Mouse (Mus musculus) gonadal fat pad, adult 2 months (tissue): ENCODE results near the gene Il15. TPM values are rescaled to one million over a fixed set of nuclear protein-coding genes. Genes with fewer than 3 reads are reported as not detected.

Experiments used
- DNase-seq: peaks from one replicate; pipeline ENCODE4 v3.0.0-alpha.2; 2012; ENCODE audit warnings: low read depth
- polyA plus RNA-seq: library from polyadenylated mRNA; depleted of rRNA; stranded (reverse); fragments of >200 nt; gene quantifications from 2 replicates; pipeline ENCODE4 v1.2.3, GENCODE M21; 2012; rRNA removed

The Il15 gene
- polyA plus RNA-seq: 5.9 and 8.4 TPM in 2 replicates

DNA sequence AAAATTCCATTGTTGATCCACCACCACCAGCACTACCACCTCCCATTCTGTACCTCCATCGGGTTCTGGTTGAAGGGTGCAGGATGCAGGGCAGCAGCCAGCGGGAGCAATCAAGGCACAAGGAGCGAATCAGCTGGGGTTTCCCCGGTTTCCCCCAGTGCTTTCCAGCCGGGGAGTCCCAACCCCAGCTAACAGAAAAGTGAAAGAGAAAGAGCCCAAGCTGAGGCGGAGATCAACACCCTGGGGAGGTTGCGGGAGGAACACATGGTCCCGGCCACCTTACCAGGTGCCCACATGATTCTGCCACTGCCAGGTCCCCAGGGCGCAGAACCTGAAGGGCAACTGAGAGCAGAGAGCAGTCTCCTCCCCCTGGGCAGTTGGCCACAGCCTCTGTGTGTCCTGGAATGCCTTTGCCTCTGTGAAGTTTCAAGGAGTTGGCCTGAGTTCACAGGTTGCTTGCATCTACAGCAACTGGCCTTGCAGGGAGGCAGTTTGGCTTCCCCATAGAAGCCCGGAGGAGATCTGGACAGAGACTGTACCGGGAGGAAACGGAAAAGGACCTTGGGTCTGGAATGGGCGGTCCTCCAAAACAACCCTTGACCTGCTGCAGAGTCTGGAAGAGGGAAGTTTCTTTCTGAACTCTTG, at the start of gene Il15:
Gene Il15, minus strand, starts transcription at position 537 of the 645 bp plus-strand sequence.
- DNase-seq: no peak

DNA sequence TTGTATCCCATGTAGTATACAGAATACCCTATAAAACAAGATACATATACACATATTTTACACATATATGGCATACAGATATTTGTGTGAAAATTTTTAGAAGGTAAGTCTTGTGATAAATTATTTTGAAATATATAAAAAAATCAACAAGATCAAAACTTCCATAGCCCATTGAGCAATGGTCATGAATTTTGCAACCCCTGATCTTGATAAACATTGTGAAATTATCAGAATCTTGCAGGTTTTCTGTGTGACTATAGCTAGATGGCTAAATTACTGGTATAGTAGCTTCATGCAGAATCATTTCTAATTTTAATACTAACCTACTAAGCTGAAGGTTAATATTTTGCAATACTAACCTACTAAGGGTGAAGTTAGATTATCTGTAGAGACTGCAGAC, 41.9 kb upstream of the Il15 start:
- no peak for DNase-seq

DNA sequence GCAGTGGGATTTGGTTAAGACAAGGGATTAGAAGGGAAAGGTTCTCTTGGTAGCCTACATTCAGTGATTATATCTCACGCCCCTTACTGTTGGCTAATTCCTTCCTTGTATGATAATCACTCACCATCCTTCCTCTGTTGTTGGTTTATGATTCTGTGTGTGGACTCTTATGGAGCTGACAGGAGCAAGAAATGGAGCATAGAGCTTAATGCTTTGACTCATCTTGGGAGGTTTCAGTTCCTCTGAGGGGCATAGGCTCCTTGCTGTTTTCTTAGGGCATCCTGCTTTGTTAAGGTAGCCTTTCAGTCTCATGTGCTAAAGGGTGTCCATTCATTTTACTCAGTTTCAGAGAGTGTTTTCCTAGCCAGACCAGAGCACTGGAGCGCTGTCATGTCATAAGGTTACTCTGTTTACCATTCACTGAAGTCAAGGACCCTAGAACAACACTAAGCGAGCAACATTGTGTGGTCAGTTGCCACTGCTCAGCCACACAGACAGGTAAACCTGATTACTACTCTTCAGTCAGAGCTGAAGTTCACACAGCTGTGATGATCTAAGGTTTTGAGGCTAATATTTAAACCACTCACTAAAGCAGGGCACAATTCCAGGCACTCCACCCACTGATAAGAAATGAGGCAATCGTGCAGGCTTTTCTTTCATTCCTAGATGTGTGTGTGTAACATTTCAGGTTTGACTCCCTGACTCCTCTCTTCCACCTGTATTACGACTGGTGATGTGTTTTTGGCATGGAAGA, 13.7 kb upstream of the Il15 start:
- no peak for DNase-seq

DNA sequence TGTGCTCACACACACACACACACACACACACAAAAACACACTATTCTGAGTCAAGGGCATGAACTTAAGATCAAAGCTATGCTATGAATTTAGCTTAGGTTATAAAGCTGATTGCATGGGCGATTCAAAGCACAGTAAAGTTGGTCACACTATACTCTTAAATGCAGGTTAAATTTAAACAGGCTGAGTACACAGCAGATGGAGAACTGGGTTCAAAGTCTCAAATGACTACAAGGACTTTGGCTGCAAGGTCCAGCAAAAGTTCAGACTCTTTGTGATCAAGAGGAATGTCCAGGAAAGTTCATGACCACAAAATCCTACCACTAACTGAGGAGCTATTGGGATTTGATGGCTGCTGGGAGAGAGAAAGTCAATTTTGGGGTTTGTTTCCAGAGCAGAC, 12.5 kb upstream of the Il15 start:
- DNase-seq: no peak

DNA sequence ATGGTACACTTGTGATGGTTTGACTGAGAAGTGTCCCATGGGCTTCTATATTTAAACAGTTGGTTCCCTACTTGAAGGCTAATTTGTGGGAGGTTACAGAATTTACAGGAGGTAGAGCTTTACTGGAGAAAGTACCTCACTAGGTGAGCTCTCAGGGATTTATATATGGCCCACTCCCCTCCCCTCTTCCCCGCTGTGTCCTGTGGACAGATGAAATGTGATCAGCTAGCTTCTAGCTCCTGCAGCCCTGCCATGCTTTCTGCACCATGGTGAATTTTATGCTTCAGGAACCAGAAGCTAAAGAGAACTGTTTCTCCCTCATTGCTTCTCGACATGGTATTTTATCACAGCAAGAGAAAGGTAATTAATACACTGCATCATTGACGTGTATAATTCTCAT, 7.1 kb upstream of the Il15 start:
- DNase-seq: no peak

DNA sequence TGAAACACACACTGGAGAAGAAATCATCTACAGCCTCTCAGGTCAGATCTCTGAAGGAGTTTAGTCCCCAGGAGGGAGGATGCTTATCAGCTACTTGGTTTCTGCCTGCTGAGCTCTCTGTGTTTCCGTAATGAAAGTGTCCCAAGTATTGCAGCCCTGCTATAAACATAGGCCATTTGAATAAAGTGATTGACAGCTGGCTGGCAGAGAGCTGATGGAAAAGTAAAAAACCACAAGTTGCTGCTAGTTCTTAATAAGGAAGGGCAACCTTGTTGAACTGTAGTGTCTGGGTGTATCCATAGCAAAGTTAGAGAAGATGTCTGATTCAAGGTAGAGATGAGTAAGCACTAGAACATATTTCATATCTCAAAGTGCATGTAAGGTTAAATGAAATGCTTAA, 4.0 kb upstream of the Il15 start:
- DNase-seq: no peak

DNA sequence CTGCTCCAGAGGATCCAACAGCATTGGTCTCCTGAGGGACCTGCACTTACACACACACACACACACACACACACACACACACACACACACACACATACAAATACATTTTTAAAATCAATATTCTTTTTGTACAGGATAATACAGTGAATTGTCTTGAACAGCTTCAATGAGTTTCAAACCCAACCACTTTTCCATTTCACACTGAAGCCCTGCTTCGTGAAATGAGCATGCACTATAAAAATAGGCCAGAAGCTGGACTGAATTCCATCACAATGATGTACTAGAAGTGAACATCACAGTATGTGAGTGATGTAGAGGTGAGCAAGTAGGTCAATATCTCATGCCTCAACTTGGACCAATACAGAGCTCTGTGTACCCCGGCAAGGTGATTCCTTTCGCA, 1.0 kb upstream of the Il15 start:
- no peak for DNase-seq

DNA sequence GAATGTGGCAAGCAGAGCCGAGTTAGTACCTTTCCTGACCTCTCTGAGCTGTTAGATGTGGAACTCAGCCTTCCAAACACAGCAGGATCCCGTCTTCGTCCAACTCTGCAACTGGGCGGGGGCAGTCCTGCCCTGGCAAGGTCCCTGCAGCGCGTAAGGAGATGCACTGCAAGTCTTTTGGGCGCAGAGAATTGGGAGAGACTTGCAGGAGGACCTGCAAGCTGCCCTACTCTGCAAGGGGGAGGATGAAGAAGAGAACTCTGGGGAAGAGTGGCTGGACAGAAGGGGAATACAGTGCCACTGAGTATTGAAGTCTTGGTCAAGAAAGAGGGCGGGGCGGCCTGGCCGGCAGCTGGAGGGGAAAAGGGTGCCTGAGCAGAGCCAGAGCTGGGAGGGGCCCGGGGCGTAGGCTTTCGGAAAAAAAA, 749 bp downstream of the Il15 start:
- DNase-seq: no peak

DNA sequence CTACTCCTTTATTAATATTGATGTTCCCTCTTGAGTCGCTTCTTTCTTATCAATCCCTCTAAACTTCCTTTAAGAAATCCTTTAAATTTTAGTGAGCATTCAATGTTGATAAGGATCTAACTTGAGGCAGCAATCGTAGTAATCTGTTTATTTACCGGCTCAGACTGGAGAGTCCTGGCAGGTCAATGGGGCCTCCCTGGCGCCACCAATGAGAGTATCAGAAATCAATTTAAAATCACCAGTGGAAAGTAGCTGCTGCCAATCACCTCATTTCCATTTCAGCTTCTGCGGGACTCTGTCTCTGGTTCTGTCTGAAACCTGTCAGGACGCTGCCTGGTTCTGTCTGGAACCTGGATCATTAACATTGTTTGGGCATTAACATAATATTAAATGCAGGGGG, 1.5 kb downstream of the Il15 start:
- DNase-seq: no peak

DNA sequence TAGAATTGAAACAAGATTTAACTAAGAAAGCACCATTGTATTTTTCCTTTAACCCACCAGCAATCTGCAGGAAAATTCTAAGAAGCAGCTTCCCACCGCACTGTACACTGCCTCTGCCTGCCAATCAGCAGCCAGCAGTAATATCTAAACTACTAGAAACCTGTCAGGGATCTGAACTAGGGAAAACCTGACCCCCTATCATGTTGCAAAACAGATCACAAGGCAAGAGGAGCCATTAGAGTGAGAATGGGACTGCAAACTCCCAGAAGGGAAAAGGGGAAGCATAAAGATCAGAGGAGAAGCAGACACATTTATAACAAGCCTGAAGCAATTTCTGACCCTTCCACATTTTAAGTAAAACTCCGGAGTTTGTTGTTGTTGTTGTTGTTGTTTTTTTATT, 2.0 kb downstream of the Il15 start:
- no peak for DNase-seq

DNA sequence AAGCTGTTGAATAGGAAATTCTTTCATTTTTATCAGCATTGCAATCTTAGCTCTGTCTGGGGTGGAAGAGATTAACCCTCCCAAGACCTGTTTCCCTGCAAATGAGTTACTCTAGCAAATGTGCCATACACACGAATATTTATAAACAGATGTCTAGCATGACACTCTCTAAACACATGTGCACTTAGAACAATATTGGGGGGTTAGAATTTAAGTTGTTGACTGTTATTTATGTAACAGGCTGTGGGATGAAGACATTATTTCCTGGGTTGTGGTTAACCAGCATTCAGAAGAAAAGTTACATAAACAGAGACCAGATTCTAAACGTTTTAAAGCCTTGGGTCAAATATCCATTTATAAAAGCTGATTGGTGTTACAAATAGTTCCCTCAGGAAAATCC, 2.6 kb downstream of the Il15 start:
- no peak for DNase-seq

DNA sequence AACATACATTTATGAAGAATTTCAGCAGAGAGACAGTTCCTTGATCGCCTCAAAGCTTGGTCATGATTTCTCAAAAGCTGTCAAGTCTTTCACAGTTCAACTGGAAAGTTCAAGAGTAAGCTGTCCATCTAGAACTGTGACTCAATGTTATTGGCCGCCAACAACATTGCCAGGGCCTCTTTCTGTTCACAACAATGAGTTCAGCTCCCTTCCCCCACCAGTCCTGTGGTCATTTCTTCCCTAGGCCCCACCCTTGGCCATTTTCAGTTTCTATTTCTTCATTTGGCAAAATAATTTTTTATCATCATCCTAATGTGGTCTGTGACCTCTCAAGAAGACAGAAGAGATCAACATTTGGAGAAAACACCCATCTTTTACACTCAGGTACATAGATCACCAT, 4.5 kb downstream of the Il15 start:
- DNase-seq: no peak

DNA sequence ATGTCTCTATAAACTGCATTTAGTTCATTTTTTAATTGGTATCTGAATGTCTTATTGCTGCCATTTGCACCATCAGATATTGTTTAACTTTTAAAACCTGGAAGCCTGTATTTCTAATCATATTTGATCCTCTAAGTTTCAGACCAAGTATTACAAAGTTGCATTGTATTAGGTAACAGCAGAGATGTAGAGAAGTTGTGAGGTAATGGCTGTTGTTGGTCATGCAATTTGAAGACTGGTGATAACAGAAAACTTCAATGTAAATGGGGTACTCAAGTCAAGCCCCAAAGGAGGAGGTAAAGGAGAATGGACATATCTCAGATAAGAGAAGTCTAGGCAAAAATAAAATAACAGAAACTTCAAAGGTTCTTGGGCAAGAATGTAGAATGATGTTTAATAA, 11.8 kb downstream of the Il15 start:
- DNase-seq: no peak

DNA sequence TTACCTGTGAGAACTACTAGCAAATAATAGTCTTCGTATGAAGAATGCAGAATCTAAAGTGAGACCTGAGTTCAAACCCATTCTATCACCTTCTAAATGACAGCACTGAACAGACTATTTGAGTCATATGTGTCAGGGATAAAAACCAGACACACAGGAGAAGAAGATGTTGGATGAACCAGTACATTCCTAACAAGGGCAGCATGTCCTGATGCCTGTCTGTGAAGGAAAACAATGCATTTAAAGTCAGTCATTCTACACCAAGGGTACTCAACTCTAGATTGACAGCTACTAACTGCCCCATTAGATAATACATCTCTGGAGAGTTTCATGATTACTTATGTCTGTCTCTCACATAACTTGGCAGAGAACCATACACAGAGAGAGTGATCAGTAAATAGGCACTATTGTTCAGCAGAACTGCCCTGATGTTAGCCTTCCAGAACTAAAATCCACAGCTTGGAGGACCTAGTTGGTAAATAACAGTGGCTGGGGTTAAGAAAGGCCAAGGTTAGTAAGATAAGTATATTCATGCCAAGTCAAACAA, 14.6 kb downstream of the Il15 start:
- no peak for DNase-seq

DNA sequence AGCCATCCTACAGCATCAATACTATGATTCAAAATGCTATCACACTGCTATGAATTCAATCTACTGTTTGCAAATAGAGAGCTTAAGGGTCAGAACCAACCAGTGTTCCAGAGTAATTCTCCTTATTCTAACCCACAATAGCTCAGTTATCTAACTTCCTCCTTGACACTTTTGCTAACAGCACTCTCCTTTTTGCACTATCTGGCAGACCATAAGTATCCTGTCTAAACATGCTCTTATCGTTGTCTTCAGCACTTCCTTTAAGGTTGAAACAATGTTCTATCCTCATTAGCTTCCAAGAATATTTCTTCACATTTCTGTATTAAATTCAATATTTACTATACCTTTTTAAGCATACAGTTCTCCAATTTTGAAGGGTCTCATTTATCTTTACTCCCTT, 15.4 kb downstream of the Il15 start:
- no peak for DNase-seq

DNA sequence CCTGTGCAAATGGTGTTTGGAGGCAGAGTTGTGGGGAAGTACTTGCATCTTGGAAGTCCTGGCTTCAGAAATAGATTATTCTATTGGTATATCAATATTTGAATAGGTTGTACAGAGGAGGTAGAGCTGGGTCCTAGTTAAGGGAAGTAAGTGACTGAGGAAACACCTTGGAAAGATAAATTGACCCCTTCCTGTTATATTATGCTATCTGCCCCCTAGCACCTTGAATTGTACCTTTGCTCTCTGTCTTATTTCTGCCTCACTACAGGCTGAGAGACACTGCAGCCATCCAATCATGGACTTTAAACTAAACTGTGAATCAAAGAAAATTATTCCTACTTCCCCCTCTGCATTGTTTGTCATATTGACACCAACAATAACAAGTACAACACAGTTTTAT, 17.2 kb downstream of the Il15 start:
- DNase-seq: no peak

DNA sequence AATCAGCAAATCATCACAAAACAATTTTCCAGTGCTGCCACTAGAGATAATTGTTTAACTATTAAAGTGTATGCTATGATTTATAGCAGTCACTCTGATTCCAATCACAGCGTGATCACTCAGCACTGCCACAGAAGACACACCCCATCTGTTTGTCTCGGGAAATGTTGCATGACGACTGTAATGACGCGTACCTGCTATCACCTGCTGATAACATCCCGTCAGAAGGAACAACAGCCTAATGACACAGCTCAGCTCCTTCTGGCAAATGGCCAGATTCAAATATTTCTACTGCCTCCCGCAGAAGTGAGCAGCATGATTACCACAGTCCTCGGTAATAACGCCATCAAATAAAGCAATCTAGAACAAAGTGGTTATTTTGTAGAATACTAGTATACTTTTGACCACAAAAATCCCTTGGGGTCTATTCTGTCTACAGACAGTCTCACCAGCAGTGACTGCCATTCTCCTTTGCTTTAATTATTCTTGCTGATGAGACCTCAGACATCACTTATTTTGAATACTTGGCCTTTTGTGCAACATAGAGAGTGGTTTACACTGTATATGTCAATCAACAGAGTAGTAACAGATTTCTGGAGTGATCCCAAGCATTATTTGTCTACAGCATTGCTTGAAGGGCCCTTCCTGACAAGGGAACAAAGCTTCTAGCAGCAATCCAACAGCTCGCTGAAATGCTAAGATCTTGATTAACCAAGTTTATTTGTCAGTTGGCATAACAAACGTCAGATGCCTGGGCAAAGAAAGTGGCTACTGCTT, 18.4 kb downstream of the Il15 start:
- DNase-seq: no peak

DNA sequence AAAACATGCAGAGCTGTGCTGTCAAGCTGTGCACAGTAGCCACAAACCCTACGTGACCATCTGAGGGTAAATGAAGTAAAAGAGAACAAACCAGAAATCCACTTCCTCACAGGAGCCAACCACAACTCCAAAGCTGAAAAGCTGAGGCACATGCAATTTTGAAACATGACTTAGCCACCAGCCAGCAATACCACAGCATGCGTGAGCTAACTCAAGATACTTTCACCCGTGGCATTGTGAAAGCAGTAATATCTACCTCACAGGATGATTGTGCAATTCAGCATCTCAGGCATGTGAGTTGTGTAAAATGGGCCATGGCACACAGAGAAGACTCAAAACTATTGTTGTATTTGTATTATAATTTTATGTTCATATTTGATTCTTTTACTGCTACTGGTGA, 19.7 kb downstream of the Il15 start:
- DNase-seq: no peak

DNA sequence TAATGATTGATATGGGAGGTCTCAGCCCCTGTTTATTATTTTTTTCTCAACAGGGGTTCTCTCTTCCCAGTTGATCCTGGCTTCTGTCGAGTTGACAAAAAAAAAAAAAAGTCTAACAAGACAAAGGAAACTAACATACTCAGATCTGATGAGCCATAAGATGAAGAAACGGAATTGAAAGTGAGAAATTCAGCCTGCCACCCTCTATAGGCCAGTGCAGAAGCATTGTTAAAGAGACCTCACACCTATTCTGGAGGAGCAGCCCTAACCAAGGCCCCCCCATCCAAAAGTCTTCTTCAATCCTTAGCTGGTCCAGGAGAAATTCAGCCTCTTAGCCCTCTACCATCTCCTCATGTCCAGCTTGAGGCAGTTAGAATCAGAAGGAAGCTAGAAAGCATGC, 20.7 kb downstream of the Il15 start:
- no peak for DNase-seq

DNA sequence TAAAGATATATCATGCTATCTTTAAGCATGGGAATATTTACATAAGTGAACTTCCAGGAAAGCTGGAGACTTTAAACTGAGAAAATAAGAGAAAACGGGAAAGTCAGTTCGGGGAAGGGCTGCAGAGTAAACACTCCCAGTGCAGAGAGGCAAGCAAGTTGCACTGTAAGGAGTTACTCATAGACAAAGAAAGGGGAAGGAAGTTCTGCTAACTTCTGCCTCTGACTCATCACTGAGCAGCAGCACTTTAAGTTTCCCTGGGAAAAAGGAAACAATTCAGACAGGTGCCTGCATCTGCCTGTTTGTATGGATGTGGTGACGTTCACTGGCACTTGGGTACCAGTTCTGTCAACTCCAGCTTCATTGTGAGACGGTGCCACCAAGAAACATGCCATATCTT, 28.6 kb downstream of the Il15 start:
- no peak for DNase-seq

DNA sequence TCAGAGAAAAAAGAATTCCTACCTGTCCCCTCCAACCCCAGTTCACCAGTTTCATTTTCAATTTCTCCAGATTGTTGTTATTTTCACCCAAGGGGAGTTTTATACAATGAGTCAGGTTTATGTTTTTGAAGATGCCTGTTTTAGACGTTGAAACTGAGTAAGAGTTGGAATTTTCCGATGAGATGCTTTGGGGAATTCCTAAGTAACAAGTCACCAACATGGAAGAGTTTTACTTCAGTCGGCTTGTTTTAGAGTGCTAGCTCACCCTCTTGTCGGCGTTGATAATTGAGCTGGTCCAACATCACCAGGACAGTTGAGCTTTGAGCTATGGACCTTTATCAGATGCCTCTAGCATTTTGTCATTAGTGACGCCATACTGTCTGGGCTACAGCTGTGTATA, 30.2 kb downstream of the Il15 start:
- DNase-seq: no peak

DNA sequence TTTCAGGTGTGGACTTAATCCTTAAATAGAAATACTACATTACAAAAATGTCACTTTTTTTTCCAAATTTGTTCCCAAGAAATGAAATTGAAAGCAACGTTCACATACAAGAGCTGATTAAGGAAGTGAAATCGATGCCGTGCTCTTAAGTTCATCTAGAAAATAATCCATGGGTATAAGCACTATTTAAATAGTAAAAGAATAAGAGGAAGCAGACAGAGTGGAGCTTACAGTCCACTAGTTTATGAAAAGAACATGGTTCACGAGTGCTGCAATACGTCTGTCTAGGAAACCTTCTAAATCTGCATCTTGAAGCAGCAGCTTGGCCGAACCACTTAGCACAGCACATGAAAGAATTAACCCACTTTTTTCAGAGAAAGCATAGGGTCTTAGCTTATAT, 32.4 kb downstream of the Il15 start:
- DNase-seq: no peak

DNA sequence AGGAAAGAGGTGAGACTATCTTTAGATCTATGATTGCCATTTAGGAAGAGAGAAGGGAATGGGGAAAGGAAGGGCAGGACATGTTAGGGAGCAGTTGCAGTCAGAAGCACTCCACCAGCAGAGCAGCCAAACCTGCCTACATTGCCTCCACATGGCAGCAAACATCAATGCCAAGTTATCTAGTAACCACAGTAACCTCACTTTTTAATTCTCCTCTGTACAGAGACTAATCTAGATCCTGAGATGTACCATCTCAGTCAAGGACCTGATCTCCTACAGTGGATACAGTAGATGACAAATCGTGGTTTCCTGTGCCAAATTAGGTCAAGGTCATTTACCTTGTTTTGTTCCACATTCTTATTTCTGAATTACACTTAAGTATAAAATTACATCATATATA, 42.0 kb downstream of the Il15 start:
- no peak for DNase-seq
